Mouse (Mus musculus) activated CD4-positive, CD25-positive, alpha-beta regulatory T cell, adult 4 months (primary cell): ENCODE data around the gene Gjc3. TPM values are rescaled to one million over a fixed set of nuclear protein-coding genes. Genes with fewer than 3 reads are reported as not detected.

Experiments used
- ATAC-seq: one replicate; pipeline ENCODE4 v1.8.0; 2017
- polyA plus RNA-seq, 2 experiments: library from polyadenylated mRNA; unstranded; fragments of 100-300 nt; shearing (Covaris generic); gene quantifications; one replicate each; pipeline ENCODE4 v1.2.1; 2017

Gene Gjc3
- polyA plus RNA-seq, 2 experiments from 2014 or later, result not detected

- ATAC-seq, result no peak
Measured at GRCm38 (mm10) chr5:137909564-137910262, 53.2 kb downstream of the Gjc3 start.

Other genes starting within 250 kb of the Gjc3 start
- gene Nyap1, start 221.5 kb downstream of the Gjc3 start, polyA plus RNA-seq, result under 1 TPM in 1 of 2 experiments, not detected in 1; 0.19 TPM
- gene Tsc22d4, start 217.4 kb downstream of the Gjc3 start, polyA plus RNA-seq, result 10 to 100 TPM; 62.9 to 82.3 TPM
- gene Ppp1r35, start 184.2 kb downstream of the Gjc3 start, polyA plus RNA-seq, result 1 to 10 TPM; 7.2 to 8.8 TPM
- gene Mepce, start 175.4 kb downstream of the Gjc3 start, polyA plus RNA-seq, result 10 to 100 TPM; 22.4 to 26.9 TPM
- 10 to 100 TPM in 1 of 2 experiments, 1 to 10 TPM in 1; 5.9 to 10.9 TPM for gene Zcwpw1, start 175.3 kb downstream of the Gjc3 start, polyA plus RNA-seq
- gene Pilra, start 126.8 kb downstream of the Gjc3 start, polyA plus RNA-seq, result not detected
- gene Pilrb1, start 105.0 kb downstream of the Gjc3 start, polyA plus RNA-seq, result 1 to 10 TPM in 1 of 2 experiments, not detected in 1; 1.6 TPM
- gene Pilrb2, start 91.3 kb downstream of the Gjc3 start, polyA plus RNA-seq, result not detected
- gene Cyp3a13, start 41.5 kb downstream of the Gjc3 start, polyA plus RNA-seq, result not detected
- gene Azgp1, start 18.4 kb upstream of the Gjc3 start, polyA plus RNA-seq, result under 1 TPM in 1 of 2 experiments, not detected in 1; 0.28 TPM
- not detected for gene Smok3a, start 58.2 kb upstream of the Gjc3 start, polyA plus RNA-seq
- not detected for gene Smok3b, start 58.3 kb upstream of the Gjc3 start, polyA plus RNA-seq
- not detected for gene Smok3c, start 90.1 kb upstream of the Gjc3 start, polyA plus RNA-seq
- gene Zkscan1, start 122.0 kb upstream of the Gjc3 start, polyA plus RNA-seq, result 10 to 100 TPM; 10.9 to 11.8 TPM
- 10 to 100 TPM; 17.9 TPM for gene Zscan21, start 153.8 kb upstream of the Gjc3 start, polyA plus RNA-seq
- 10 to 100 TPM; 13.4 to 13.5 TPM for gene Zfp113, start 192.6 kb upstream of the Gjc3 start, polyA plus RNA-seq
- gene Cops6, start 198.0 kb upstream of the Gjc3 start, polyA plus RNA-seq, result 100 to 1,000 TPM; 188 to 252 TPM
- 1 to 10 TPM; 4.8 to 5.4 TPM for gene Ap4m1, start 208.9 kb upstream of the Gjc3 start, polyA plus RNA-seq
- 10 to 100 TPM; 57.5 to 61.8 TPM for gene Mcm7, start 209.3 kb upstream of the Gjc3 start, polyA plus RNA-seq
- gene Taf6, start 224.4 kb upstream of the Gjc3 start, polyA plus RNA-seq, result 10 to 100 TPM; 54.1 to 59.3 TPM
- gene Cnpy4, start 224.4 kb upstream of the Gjc3 start, polyA plus RNA-seq, result 10 to 100 TPM; 38.4 to 55.4 TPM
- gene Mblac1, start 231.2 kb upstream of the Gjc3 start, polyA plus RNA-seq, result under 1 TPM; 0.42 to 0.51 TPM